Mouse (Mus musculus): Measurements from ENCODE around the gene Fuz.

GRCm38 (mm10) chr7:44853596-44854355 is 42.1 kb upstream of the Fuz start:
- TF ChIP-seq CTCF (IDR thresholded peaks at IDR 0.05; ENCODE audit: extremely low read depth, insufficient read depth, low read length): no peak
- no peak for TF ChIP-seq POLR2A (IDR thresholded peaks at IDR 0.05; ENCODE audit: extremely low read depth, insufficient read depth, low read length)

Data from cortical plate, adult 2 months (tissue).